Mouse (Mus musculus): ENCODE measurements around the gene Zfp683.

DNA sequence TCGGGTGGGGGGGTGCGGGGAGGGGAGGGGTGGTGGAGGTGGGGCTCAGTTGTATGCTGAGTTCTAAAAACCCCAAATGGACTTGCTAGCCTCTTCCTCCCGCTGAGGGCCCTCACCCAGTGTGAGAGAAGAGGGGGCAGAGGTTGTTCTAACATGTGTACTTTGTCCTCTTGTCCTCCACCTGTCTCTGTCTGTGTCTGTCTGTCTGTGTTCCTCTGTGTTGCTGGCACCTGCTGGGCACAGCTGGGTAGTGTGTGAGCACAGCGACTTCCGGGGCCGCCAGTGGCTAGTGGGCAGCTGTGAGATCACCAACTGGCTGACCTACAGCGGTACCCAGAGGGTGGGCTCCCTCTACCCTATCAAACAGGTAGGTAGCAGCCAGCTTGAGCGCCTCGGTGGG, 35.4 kb downstream of the Zfp683 start:
- no peak for TF ChIP-seq MAFK (IDR thresholded peaks at IDR 0.05; ENCODE audit: insufficient read depth, low read depth, low read length)
- TF ChIP-seq ZNF384 (IDR thresholded peaks at IDR 0.05; ENCODE audit: low read depth, low read length), result no peak
- no peak for TF ChIP-seq HCFC1 (IDR thresholded peaks at IDR 0.05; ENCODE audit: borderline replicate concordance, insufficient read depth, low read length)
- TF ChIP-seq CHD2 (IDR thresholded peaks at IDR 0.05; ENCODE audit: low read depth, low read length), result no peak
- TF ChIP-seq ZC3H11A (IDR thresholded peaks at IDR 0.05; ENCODE audit: borderline replicate concordance, low read depth, low read length), result no peak

Data from ES-E14 (cell line).